Mouse (Mus musculus) kidney, adult 2 months (tissue): ENCODE measurements around the gene Kif1b. TPM values are rescaled to one million over a fixed set of nuclear protein-coding genes. Genes with fewer than 3 reads are reported as not detected.

Experiments used
- DNase-seq: peaks from one replicate; pipeline ENCODE4 v3.0.0; 2021
- H3K27ac ChIP-seq: fragments of 200-500 bp; 2 replicates; pipeline ENCODE4 v1.5.1; 2012; ENCODE audit warnings: low read depth, low read length, control low read depth, inconsistent platforms; ENCODE audit not compliant: insufficient read depth
- H3K27me3 ChIP-seq: fragments of 200-500 bp; replicated peaks from 2 replicates; pipeline ENCODE4 v1.6.1; 2012; ENCODE audit warnings: mild to moderate bottlenecking, moderate library complexity, low read length, inconsistent platforms; ENCODE audit not compliant: control insufficient read depth, insufficient read depth
- H3K36me3 ChIP-seq: fragments of 200-500 bp; 2 replicates; pipeline ENCODE4 v1.6.1; 2012; ENCODE audit warnings: mild to moderate bottlenecking, moderate library complexity, low read length, inconsistent platforms; ENCODE audit not compliant: control insufficient read depth, insufficient read depth
- H3K4me1 ChIP-seq: fragments of 200-500 bp; 2 replicates; pipeline ENCODE4 v1.6.1; 2011; ENCODE audit warnings: low read length; ENCODE audit not compliant: control insufficient read depth, insufficient read depth
- H3K4me3 ChIP-seq: fragments of 200-500 bp; 2 replicates; pipeline ENCODE4 v1.5.1; 2011; ENCODE audit warnings: mild to moderate bottlenecking, low read depth, low read length, control low read depth; ENCODE audit not compliant: insufficient read depth
- CTCF ChIP-seq: fragments of 200-500 bp; conservative IDR thresholded peaks from 2 replicates; pipeline ENCODE4 v1.5.1; 2011; ENCODE audit warnings: low read depth, mild to moderate bottlenecking, control low read depth, low read length, moderate library complexity, mixed read lengths; ENCODE audit not compliant: insufficient read depth, insufficient read length
- POLR2A ChIP-seq: fragments of 200-500 bp; IDR thresholded peaks from one replicate; pipeline ENCODE4 v1.6.1; 2011; ENCODE audit warnings: low read depth, low read length, control low read depth
- WGBS: fragments of 180-500 bp; shearing (Covaris S2); methylation state at CpG from one replicate; pipeline ENCODE4 v1.1.7; 2018; 5-methylcytosine and 5-hydroxymethylcytosine counted together
- polyA plus RNA-seq: library from polyadenylated mRNA; depleted of rRNA; stranded (reverse); fragments of >200 nt; gene quantifications from 2 replicates; pipeline ENCODE4 v1.2.3, GENCODE M21; 2012

The Kif1b gene
- polyA plus RNA-seq, 1 experiment, result 31.1 TPM

- H3K27me3 ChIP-seq, result no peaks in the 10 kb centered on the region
- H3K4me1 ChIP-seq, result peaks cover 3% of the 10 kb centered on the region; the same call in 1 of the 2 replicates
- no peak overlapping the region for H3K4me3 ChIP-seq
- H3K27ac ChIP-seq, result no peak overlapping the region
- TF ChIP-seq POLR2A (no peak), CTCF (no peak)
- peaks cover 4% of the 10 kb centered on the region for H3K36me3 ChIP-seq
- DNase-seq, result no peak
- WGBS, result 74% methylated on average over 7 of the region's 7 CpGs
Measured at GRCm38 (mm10) chr4:149182192-149182591, 125.3 kb downstream of the Kif1b start.

DNA sequence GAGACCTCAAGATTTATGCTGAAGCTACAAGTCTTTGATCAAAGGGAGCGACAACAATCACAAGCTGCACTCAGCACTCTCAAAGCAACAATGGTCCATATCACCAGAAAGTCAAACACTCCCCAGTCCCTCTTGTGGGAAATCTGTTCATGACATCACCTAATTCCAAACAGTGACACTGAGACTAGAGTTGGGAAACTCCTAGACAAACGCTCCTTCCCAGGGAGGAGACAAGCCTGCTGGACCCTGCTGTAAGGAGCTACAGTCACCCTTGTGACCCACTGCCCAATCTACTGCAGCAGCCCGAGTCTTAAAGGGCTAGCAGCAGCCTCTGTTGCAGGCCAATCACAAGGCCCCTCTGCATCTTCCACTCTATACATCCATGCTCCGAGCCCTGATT, 127.9 kb downstream of the Kif1b start:
- DNase-seq, result no peak
- WGBS, result 61% methylated on average over 4 of the region's 4 CpGs
- no peaks in the 10 kb centered on the region for H3K27me3 ChIP-seq
- H3K27ac ChIP-seq, result no peak overlapping the region
- no peak for TF ChIP-seq CTCF
- TF ChIP-seq POLR2A, result no peak
- peaks cover 4% of the 10 kb centered on the region for H3K36me3 ChIP-seq
- H3K4me3 ChIP-seq, result no peak overlapping the region
- H3K4me1 ChIP-seq, result peaks cover 3% of the 10 kb centered on the region

DNA sequence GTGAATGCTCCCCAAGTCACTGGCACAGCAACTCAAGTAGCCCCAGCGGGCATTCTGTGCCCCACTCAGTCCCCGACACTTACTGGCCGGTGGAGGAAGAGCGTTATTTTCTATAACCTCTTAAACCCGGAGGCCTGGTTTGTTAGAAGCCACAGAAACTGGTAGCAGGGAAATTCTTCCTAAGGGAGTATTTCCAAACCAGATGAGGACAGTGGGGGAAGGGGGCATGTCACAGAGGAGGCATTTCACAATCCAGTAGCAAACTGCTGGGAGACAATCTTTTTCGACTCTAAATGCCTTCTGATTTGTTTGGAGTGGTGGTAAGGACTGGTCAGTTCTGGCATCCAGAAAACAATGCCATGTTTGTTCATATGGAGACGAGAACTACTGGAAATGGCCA, 128.3 kb downstream of the Kif1b start:
- Histone ChIP-seq H3K36me3 (peaks cover 4% of the 10 kb centered on the region), H3K4me3 (no peak overlapping the region), H3K27ac (no peak overlapping the region), H3K4me1 (peaks cover 3% of the 10 kb centered on the region), H3K27me3 (no peaks in the 10 kb centered on the region)
- no peak for DNase-seq
- WGBS, result 81% methylated on average over 7 of the region's 7 CpGs
- TF ChIP-seq POLR2A (no peak), CTCF (no peak)

DNA sequence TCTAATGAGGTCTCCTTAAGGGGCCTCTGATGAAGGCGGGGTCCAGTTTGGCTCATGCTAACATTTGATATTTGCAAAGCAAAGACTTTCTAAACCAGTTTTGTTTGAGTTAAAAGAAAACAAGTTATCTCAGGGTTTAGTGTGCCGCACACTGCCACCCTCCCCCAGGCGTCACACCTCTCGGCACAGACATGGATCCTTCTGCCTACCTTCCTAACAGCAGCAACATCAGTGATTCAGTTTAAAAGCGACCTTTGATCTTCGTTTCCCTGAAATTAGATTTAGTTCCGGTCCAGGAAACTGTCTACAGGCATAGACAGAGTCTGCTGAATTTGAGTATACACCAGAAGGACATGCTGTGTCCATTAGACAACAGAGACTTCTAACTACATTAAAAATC, 129.2 kb downstream of the Kif1b start:
- TF ChIP-seq POLR2A (no peak), CTCF (no peak)
- peaks cover 3% of the 10 kb centered on the region for H3K4me1 ChIP-seq
- no peaks in the 10 kb centered on the region for H3K27me3 ChIP-seq
- H3K36me3 ChIP-seq, result peaks cover 4% of the 10 kb centered on the region
- H3K27ac ChIP-seq, result no peak overlapping the region
- peak; percentile 71 for DNase-seq
- 45% methylated on average over 7 of the region's 7 CpGs for WGBS
- H3K4me3 ChIP-seq, result no peak overlapping the region

DNA sequence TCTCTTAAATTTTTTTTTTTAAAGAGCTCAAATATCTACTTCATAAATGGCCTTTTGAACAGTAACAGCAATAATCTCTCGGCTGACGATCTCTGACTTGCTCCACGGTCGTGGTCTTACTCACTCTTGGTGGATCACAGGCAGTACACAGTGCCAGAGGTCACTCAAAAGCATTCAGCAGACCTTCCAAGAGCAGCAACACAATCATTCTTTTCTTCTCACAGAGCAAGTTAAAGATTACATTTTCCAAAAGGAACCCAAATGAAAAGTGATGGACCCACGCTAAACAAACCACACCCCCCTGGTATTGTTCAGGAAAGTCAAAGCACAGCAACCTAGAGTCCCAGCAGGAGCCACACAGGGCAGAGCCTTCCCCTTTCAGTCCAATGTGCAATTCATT, 130.4 kb downstream of the Kif1b start:
- 49% methylated on average over 5 of the region's 5 CpGs for WGBS
- Histone ChIP-seq H3K27ac (no peak overlapping the region), H3K27me3 (no peaks in the 10 kb centered on the region), H3K36me3 (peaks cover 4% of the 10 kb centered on the region), H3K4me3 (no peak overlapping the region), H3K4me1 (peaks cover 3% of the 10 kb centered on the region)
- TF ChIP-seq POLR2A, result no peak
- no peak for TF ChIP-seq CTCF
- peak; percentile 69 for DNase-seq

GRCm38 (mm10) chr4:149176645-149177044, 130.8 kb downstream of the Kif1b start:
- 60% methylated on average over 6 of the region's 6 CpGs for WGBS
- peak; percentile 72 for DNase-seq

DNA sequence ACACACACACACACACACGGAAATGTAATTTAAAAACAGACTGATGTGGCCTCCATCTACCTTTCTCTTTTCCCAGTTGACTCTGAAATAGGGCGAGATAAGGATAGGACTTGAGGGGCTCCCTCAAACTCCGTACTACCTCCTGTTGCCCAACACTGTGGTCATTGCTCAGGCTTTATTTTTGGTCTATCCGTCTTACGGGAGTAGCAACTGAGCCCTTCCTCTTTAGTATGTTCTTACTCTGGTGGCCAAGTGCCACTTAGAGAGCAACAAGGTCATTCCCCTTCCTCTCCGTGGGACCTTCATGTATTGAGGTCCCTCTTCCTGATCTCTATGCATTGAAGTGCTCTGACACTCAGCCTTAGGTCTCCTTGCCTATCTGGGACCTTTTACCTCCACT, 133.8 kb downstream of the Kif1b start:
- no peak for TF ChIP-seq CTCF
- TF ChIP-seq POLR2A, result no peak
- WGBS, result 84% methylated on average over 6 of the region's 6 CpGs
- no peak for DNase-seq
- H3K36me3 ChIP-seq, result no peaks in the 10 kb centered on the region
- H3K27me3 ChIP-seq, result no peaks in the 10 kb centered on the region
- H3K27ac ChIP-seq, result no peak overlapping the region
- H3K4me1 ChIP-seq, result peaks cover 6% of the 10 kb centered on the region
- no peak overlapping the region for H3K4me3 ChIP-seq

More at GRCm38 (mm10) chr4:149176645-149177044, 130.8 kb downstream of the Kif1b start:
- Histone ChIP-seq H3K27me3 (no peaks in the 10 kb centered on the region), H3K4me3 (no peak overlapping the region), H3K27ac (peak overlapping the region; percentile 26; the same call in 1 of the 2 replicates), H3K36me3 (peaks cover 4% of the 10 kb centered on the region), H3K4me1 (peaks cover 3% of the 10 kb centered on the region)
- no peak for TF ChIP-seq POLR2A
- no peak for TF ChIP-seq CTCF

- 61% methylated on average over 2 of the region's 2 CpGs for WGBS
- Histone ChIP-seq H3K36me3 (no peaks in the 10 kb centered on the region), H3K4me3 (no peak overlapping the region), H3K4me1 (peaks cover 5% of the 10 kb centered on the region), H3K27ac (no peak overlapping the region), H3K27me3 (no peaks in the 10 kb centered on the region)
- TF ChIP-seq POLR2A (no peak), CTCF (no peak)
- DNase-seq, result no peak
Measured at GRCm38 (mm10) chr4:149172666-149173065, 134.8 kb downstream of the Kif1b start.
